Mouse (Mus musculus): ENCODE data around the gene Specc1.
"Not testable (repeated sequence)": the region's sequence is repeated elsewhere in the genome, so short reads cannot be mapped to it uniquely, and the experiment has no call there.

Specc1 gene

DNA sequence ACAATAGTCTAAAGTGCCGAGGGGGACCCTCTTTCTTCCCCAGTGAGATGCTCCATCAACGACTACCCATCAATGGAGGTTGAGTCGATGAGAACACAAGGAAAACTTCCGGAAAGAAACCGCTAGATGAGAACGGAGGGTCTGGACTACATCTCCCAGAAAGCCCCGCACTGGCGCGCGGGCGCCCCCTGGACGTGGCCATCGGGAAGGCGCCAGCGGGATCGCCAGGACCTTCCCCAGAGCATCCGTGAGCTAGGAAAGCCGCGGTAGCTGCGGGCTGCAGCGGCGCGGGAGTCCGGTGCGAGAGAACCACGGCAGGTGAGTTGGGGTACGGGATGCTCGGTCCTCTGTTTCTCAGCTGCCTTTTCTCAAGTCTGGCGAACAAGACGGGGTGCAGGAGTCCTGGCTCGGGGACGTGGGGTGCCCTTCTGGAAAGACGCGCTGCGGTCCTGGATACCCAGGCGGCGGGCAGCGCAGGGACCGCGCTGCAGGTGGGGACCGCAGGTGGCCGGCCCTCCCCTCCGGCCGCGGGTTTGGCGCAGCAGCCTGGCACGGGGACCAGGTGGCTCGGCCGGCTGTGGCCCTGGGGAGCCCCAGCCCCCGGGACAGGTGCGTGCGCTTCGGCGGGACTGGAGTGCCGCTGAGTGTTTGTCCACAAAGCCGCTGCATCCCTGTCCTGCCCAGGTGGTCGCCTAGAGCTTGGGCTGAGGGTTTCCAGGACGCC, at the start of gene Specc1:
Specc1 (plus strand) TSS at position 192 of the 724 bp plus-strand sequence.
- DNase-seq: peak; percentile 86 to 91

DNA sequence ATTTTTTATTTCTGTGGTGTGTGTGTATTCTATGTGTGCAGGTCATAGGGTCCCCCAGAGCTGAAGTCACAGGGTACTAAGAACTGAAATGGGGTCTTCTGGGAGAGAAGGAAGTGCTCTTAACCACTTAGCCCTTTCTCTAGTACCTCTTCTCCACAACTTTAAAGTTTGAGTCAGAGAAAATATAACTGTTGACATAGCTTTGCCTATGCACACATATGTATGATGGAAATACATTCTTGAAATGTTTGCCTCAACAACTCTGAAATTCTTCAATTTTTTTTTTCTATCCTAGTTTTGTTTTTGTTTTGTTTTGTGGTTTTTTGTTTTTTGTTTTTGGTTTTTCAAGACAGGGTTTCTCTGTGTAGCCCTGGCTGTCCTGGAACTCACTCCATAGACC, 48.2 kb upstream of the Specc1 start:
- DNase-seq: no peak

DNA sequence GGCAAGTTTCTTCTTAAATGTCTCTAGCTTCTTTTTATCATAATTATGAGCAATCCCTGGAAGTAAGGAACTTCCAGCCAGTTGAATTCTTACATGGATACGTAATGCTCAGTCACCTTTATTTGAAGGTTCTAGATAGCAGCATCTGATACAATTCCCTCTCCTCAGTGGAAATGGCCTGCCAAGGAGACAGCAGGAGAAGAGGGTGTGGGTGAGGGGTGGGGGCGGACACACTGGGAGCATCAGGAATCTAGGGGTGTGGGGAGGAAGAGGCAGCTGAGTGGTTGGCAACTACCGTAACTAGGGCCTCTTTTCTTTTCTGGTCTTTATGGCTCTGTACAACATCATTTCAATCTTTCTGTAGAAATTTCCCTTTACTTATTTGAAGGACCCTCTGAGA, 36.9 kb upstream of the Specc1 start:
- no peak for DNase-seq

DNA sequence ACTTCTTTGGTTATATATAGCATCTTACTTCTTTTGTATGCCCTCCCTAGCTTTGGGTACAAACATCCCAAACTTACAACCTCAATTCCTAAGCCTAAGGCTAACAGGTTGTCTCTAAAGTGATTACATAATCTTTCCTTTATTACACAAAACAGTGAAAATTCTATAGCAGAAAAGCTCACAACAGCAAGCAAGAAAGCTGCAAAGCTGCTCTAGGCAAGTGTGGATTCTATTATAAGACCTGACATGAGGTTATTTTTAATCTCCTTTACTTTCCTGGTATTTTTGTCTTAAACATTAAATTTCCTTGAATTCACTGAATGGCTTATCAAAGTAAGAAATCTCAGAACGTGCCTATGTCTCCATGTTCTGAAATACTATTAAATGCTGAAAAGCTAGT, 33.3 kb upstream of the Specc1 start:
- DNase-seq: no peak

DNA sequence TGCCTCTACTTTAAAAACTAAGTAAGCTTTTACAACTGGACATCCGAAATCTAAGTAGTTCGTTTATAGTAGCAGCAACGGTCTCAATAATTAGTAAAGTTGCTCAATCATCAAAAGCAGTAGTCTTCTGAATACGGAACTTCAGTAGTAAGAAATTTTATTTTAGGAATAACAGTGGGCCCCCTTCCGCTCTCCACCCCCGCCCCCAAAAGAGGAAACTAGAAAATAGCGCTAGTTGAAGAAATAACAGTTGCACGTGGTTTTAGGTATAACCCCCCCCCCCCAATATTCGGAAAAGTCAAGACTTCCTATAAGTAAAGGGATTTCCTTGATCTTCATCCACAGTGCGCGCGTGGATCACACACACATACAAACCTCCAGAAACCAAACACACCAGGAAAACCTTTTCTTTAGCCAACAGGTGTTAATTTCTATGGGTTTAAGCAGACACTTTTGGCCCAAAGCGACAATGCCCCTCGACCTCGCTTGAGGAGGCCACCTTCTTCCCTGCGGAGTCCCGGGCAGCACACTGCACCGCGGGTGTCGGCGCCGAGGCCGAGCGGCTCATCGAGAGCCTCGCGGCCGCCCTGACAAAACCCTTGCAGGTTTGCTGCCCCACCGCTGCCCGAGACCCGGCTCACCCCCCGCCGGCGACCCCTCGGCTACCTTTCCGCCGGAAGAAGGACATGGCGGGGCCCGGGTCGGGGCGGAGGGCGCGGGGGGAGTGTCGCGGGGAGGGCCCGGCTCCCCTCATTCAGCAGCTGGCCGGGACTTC, 27.1 kb upstream of the Specc1 start:
- DNase-seq: peak in 1 of 2 experiments; percentile 42

DNA sequence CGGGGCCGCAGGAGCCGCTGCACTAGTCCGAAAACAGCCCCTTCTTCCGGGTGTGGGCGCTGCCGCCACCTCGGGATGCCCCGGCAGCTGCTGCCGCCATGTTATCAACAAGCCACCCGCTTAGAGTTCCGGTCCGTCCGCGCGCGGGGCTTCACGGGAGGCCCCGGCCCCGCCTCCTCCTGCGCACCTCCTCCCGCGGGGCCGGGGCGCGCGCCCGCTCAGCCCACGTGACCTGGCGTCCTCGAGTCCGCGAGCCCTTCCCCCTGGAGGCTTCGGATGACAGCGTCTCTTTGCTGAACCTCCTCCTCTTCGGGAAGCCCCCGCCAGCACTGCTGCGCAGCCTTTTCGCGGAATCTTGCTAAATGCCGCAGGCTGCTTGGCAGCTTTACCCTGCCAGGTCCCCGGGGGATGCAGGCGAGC, 26.5 kb upstream of the Specc1 start, which contains the start of gene Akap10:
Akap10 (minus strand) TSS at position 155 of the 420 bp plus-strand sequence.
- peak; percentile 96 to 98 for DNase-seq

DNA sequence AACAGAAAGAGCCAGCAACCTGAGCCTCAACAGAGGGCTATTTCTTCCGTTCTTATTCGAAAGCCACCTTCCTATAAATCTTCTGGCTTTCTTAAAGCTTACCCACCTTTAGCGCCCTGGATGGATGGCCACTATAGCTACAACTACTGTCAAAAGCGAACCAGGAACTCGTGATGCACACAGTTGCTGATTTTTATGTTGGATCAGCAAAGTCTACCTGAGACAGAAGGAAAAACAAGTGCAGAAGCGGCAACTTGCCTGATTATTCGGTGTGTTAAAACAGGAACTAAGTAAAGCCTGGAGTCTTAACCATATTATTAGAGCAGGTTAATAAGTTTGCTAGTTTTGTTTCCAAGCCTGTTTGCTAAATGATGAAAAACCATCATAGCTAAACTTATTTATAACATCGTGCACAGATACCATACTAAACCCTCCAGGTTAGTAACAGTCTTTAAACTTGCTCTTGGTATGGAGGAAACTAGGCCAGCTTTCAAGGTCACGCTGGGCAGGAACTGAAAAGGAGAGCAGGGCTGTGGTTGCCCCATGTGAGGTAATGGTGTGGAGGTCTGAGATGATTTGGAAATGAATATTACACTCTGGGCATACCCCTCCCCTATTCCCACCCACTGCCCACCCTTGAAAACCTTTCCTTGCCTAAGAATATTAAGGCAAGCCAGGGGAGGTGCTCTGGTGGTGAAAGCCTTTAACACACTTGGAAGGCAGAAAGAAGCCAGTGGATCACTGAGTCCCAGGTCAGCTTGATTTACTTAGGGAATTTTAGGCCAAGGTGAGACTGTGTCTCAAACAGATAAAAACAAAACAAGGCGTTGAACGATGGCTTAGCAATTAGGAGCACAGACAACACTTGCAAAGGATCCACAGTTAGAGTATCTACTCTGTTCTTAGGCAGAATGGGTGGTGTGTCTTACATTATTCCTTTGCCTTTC, 25.6 kb upstream of the Specc1 start:
- peak; percentile 33 to 45 for DNase-seq

DNA sequence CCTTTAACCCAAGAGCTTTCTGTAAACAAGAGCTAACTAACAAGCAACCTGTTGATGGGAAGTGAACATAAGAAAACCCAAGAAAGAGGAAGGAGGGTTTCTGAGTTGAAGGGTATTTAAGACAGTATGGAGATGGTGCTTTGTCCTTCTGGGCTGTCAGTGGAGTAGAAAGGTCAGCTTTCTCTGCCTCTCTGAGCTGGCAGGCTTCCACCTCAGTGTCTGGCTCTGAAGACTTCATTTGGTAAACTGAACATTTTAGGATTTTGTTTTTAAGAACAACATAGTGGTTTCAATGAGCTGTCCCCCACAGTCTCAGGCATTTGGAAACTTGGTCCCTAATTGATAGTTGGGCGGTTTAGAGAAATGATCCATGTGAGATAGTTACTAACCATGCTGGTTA, 18.8 kb upstream of the Specc1 start:
- peak in 1 of 2 experiments; percentile 50 for DNase-seq

DNA sequence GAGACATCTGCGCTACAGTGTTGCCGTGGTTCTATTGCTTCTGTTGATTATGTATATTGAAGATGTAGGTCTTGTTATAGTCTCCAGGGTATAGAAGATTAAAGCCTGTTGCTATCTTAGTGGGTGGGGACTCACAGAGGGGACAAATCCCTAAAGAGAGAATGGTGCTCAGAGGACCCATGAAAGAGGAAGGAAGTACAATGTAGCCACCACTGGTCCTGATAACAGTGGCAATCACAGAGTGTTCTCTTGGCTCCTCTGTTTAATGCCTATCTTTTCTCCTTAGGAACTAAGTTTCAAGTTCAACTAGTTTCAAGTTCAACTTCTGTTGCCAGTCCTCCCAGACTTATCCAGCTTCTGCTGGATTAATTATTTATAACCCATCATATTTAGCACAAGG, 13.7 kb upstream of the Specc1 start:
- no peak for DNase-seq

DNA sequence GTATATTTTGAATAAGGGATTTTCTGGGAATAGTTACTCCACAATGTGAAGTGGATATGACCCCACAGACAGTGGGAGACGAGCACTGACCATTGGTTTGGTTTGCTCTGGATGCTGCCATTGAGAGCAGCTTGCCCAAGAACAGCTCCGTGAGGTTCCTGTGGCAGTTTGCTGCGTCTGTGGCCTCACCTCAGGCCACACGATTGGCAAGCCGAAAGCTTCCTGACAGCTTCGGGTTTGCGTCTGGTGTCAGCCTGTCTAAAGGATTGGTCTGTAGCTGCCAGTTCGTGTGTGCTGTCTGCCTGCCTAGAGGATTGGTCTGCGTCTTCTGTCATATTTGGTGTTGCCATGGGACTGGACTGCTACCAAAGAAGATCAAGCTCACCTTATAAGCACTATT, 12.1 kb upstream of the Specc1 start:
- no peak for DNase-seq

DNA sequence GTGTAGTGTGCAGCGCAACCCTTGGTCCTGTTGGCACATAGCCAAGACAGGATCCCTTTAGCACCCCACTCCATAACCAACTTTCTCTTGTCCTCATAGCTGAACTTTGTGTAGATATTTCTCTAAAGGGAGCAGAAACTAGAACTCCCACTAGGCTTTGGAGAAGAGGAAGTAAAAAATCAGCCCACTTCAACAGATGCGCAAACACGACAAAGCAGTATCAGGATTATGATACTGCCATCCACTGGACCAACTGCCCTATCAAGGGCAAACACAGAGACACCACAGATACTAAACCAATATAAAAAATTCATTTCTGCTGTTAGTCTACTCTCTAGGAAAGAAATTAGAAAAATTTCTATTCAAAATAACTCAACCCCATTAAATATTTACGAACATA, 10.0 kb upstream of the Specc1 start:
- no peak for DNase-seq

DNA sequence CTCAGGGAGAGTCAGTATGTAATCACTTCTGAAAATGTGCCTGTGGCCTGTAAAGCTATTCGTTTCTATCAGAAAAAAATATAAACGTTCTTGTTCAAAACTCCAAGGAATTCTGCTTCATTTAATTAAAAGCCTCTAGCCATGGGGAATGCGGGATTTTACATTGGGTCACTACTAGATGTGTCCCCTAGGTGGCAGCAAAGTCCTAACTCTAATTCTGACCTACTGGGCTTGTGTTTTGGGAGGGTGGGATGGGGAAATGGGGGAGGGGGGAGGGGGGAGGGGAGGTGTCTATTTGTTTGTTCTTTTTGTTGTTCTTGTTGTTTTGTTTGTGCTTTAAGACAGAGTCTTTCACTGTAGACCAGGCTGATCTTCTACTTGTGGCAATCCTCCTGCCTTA, 7.2 kb upstream of the Specc1 start:
- peak; percentile 52 to 68 for DNase-seq

DNA sequence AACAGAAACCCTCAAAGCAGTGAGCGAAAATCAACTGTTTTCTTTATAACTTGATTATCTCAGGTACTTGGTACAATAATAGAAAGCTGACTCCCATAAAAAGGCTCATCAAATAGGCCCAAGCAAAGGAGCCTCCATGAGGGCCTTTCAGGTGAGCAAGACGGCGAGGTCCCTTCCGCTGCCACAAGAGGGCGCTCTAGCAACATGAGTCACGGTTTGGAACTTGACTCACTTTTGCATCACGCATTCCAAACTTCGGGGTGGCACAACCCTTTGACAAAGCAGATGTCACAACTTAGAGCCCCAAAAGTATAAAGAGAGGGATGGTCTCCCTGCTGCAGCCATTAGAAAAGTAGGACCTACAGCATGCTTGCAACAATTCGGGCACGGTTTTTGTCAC, 5.9 kb upstream of the Specc1 start:
- DNase-seq: peak; percentile 84 to 92

DNA sequence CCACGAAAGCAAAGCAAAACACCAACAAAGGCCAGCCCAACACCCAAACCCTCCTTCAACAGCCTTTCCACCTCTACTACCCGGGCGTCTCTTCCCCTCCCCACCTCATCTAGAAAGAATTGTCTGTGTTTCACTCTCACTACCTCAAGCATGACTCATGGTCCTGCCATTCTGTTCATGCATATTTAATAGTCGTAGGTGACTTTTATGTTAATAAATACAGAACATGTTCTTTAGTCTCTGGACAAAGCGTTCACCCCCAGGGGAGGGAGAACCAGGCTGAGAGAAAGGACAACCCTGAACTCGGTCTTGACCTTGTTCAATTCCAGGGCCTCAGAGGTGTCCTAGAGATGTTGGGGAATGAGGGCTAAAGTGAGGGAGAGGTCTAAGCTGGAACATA, 1.4 kb upstream of the Specc1 start:
- DNase-seq: peak; percentile 33 to 72

DNA sequence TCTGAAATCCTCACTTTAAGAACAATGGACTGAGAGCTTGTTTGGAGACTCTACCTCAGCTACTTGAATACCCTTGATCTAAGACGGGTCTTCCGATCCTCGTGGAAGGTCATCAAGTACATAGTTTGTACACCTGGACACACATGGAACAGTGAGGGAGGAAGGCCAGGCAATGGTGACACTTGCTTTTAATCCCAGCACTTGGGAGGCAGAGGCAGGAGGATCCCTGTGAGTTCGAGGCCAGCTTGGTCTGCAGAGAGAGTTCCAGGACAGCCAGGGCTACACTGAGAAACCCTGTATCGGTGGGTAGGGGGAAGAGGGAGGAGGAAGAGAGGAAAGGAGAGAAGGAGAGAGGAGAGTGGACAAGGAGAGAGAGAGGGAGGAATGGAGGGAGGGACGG, 612 bp upstream of the Specc1 start:
- DNase-seq: no peak

DNA sequence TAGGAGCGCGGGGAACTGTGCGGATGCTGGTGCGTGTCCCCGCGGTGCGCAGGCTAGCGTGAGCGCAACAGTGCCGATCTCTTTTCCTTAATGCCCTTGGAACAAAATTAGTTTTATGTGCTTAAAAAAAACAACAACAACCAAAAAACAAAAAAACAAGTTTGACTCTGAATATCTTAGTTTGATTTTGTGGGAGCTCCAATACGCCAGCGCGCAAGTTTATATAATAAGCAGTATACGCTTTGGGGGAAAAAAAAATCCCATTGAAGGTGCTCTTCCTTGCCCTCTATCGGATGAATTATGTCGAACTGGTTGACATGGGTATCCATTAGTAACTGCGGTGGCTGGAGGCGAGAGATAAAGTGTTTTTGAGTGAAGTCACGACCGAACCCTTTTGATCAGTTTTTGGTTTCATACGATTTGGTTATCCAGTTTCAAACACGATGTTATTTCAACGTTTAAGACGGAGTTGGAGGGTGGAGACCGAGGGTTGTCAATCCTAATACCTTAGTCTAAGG, 792 bp downstream of the Specc1 start:
- no peak for DNase-seq

DNA sequence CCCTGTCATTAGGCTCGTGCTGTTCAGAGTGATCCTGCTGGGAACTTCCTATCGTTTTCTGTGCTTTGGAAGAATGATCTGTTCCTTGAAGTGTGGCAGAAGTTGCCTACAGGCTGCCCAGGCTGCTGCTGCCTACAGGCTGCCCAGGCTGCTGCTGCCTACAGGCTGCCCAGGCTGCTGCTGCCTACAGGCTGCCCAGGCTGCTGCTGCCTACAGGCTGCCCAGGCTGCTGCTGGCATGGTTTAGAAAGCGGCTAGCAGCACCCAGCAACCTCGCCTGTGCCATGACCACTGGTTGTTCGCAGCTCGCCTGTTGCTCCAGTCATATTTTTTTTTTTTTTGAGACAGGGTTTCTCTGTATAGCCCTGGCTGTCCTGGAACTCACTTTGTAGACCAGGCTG, 2.1 kb downstream of the Specc1 start:
- DNase-seq: not testable (repeated sequence)

DNA sequence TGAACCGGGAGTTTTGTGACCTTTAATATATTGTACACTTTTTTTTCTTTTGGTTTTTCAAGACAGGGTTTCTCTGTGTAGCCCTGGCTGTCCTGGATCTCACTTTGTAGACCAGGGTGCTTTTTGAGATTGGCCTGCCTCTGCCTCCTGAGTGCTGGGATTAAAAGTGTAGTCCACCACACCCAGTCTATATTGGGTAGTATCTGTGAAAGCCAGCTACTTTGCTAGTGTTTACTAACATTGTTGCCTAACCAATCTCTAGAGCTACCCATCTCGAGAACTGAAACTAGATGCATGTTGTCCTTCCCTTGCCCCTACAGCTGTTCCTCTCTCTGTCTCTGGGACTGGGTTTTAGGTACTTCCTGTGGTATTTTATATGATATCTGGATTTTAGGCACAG, 3.5 kb downstream of the Specc1 start:
- DNase-seq: no peak

DNA sequence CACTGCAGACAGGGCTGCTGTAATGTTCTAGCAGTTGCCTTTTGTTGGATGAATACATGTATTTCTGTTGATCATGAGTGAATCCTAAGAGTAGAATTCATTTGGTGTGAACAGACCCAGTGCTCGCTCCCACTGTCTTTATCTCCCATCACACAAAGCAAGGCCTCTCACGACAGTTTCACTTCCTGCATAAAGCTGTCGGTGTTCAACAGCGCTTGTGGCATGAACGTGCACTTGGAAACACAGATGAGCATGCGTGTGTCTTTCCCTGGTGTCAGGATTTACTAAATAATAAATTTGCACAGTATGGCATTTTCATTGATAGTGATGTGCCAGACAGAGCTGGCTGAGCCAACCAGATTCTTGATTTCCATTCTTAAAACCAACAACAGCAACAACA, 6.1 kb downstream of the Specc1 start:
- DNase-seq: no peak

DNA sequence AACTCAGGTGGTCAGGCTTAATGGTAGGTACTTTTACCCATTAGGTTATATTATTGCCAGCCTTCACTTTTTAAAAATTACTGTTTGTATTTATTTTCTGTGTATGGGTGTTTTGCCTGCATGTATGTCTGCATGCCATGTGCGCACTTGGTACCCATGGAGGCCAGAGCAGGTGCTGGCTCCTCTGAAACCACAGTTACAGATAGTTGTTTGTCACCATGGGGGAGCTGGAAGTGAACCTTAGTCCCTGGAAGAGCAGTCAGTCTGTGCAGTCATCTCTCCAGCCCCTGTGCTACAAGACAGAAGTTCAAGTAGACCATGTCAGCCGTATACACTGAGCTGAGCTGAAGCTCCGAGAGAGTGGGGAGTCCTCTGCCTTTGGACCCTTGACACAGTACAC, 6.6 kb downstream of the Specc1 start:
- no peak for DNase-seq

DNA sequence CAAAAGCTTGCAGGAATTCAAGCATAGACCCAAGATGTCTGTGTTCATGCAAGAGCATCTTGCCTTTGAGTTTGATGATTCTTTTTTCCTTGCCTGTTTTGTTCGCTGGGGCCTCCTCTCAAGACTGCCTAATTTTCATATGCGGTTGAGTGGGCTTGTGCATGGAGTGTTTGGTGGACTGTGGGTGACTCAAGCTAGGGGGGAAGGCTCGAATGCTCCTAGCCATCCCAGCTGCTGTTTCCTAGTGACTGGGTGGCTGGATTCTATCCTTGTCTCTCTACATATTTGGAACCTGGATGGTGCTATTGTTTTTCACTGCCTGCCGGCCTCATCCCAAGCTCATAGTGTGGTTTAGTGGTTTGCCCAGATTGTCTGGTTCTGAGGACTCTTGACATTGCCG, 8.0 kb downstream of the Specc1 start:
- no peak for DNase-seq

DNA sequence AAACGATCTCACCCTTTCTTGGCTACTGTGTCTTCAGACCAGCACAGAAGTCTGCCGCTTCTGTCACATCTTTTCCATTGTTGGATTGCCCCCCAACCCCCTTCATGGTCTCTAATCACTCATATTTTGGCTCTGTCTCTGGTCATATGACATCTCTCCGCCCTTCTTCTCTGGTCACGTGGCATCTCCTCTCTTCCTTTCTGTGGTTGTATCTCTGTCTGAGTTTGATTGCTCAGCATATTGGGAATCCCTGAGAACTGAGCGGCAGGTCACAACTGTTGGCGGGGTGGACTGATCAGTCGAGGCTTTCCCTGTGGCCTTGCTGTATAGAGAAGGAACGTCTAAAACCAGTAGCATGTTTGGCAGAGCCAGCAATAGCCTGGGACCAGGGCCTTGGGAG, 10.5 kb downstream of the Specc1 start:
- DNase-seq: no peak

DNA sequence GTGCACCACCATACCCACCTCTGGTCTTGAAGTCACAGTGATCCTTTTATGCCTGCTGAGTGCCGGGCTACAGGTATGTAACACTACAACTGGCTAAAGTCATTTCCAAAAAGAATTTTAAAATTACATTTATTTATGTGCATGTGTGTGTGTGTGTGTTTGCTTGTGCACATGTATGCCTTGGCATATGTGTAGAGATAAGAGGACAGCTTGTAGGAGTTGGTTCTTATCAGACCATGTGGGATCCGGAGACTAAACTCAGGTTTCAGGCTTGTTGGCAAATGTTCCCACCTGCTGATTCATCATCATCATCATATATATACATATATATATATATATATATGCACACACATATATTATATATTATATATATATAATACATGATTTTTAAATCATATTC, 12.3 kb downstream of the Specc1 start:
- DNase-seq: no peak

All from kidney, postnatal 25 days (tissue).